Mouse (Mus musculus) CH12.LX (cell line): ENCODE results near the gene Abhd15. TPM values are rescaled to one million over a fixed set of nuclear protein-coding genes. Genes with fewer than 3 reads are reported as not detected.

Experiments
- DNase-seq: peaks from one replicate; pipeline ENCODE4 v3.0.0-alpha.2; 2013; ENCODE audit errors: extremely low read depth
- H3K27ac ChIP-seq: 2 replicates; pipeline ENCODE4 v1.5.1; 2012; ENCODE audit warnings: low read depth, mild to moderate bottlenecking, control low read depth, moderate library complexity; ENCODE audit not compliant: insufficient read depth
- H3K27me3 ChIP-seq: replicated peaks from 2 replicates; pipeline ENCODE3; 2012; ENCODE audit warnings: inconsistent platforms
- H3K36me3 ChIP-seq, 2 experiments: replicated peaks in 1 of 2; 2 replicates each; pipeline versions ENCODE3 to v1.6.1; 2012; ENCODE audit warnings: inconsistent platforms in 1 of 2, low read length in 1 of 2, mild to moderate bottlenecking in 1 of 2, mixed read lengths in 1 of 2, moderate library complexity in 1 of 2; ENCODE audit not compliant: control insufficient read depth in 1 of 2, insufficient read depth in 1 of 2
- H3K4me1 ChIP-seq, 2 experiments: 2 replicates each; pipeline ENCODE4 v1.6.1; 2012; ENCODE audit warnings: inconsistent platforms in 1 of 2, moderate library complexity in 1 of 2; ENCODE audit not compliant: insufficient read depth in 2 of 2, control insufficient read depth in 1 of 2
- H3K4me2 ChIP-seq: 2 replicates; pipeline ENCODE4 v1.6.1; 2012; ENCODE audit warnings: low read depth, mild to moderate bottlenecking, control low read depth; ENCODE audit not compliant: poor library complexity, insufficient read depth, severe bottlenecking
- H3K4me3 ChIP-seq, 3 experiments: fragments of 150-350 bp in 1 of 3; sonication (generic) in 1 of 3; replicated peaks in 1 of 3; 2 replicates each; pipeline versions ENCODE3 to v1.5.1; 2011 to 2012; ENCODE audit warnings: low read depth in 2 of 3, low read length in 2 of 3, mild to moderate bottlenecking in 2 of 3, moderate library complexity in 2 of 3, control low read depth in 1 of 3, improper control_type of control experiment in 1 of 3, inconsistent platforms in 1 of 3, mixed read lengths in 1 of 3; ENCODE audit not compliant: poor library complexity in 1 of 3
- H3K79me2 ChIP-seq: replicated peaks from 2 replicates; pipeline ENCODE4 v1.6.1; 2012; ENCODE audit warnings: mild to moderate bottlenecking, moderate library complexity; ENCODE audit not compliant: control insufficient read depth, poor library complexity, insufficient read depth, severe bottlenecking; ENCODE audit errors: extremely low read depth
- H3K9ac ChIP-seq: 2 replicates; pipeline ENCODE4 v1.6.1; 2012; ENCODE audit warnings: low read depth, mild to moderate bottlenecking, control low read depth, moderate library complexity; ENCODE audit not compliant: insufficient read depth
- H3K9me3 ChIP-seq: replicated peaks from 2 replicates; pipeline ENCODE3; 2012; ENCODE audit warnings: low read length, inconsistent platforms, mixed read lengths
- EP300 ChIP-seq: IDR thresholded peaks from 2 replicates; pipeline ENCODE4 v1.6.1; 2011; ENCODE audit warnings: low read length, improper control_type of control experiment
- ETS1 ChIP-seq: conservative IDR thresholded peaks from 2 replicates; pipeline ENCODE4 v1.6.1; 2012; ENCODE audit warnings: low read depth, mild to moderate bottlenecking, inconsistent platforms, low read length, improper control_type of control experiment, moderate library complexity
- GABPA ChIP-seq: IDR thresholded peaks from 2 replicates; pipeline ENCODE4 v1.6.1; 2012; ENCODE audit warnings: low read depth, low read length, improper control_type of control experiment, inconsistent platforms; ENCODE audit not compliant: insufficient replicate concordance
- IRF4 ChIP-seq: IDR thresholded peaks from 2 replicates; pipeline ENCODE4 v1.6.1; 2014; ENCODE audit warnings: low read depth, mild to moderate bottlenecking, inconsistent platforms, low read length, improper control_type of control experiment
- JUN ChIP-seq: IDR thresholded peaks from 2 replicates; pipeline ENCODE4 v1.6.1; 2011; ENCODE audit warnings: low read depth, mild to moderate bottlenecking, low read length, improper control_type of control experiment, moderate library complexity; ENCODE audit not compliant: insufficient read depth
- JUND ChIP-seq: conservative IDR thresholded peaks from 2 replicates; pipeline ENCODE4 v1.6.1; 2011; ENCODE audit warnings: low read depth, low read length, improper control_type of control experiment
- KAT2A ChIP-seq: IDR thresholded peaks from 2 replicates; pipeline ENCODE4 v1.6.1; 2012; ENCODE audit warnings: low read length, improper control_type of control experiment, inconsistent platforms; ENCODE audit not compliant: insufficient replicate concordance
- MAFK ChIP-seq: IDR thresholded peaks from 2 replicates; pipeline ENCODE4 v1.6.1; 2011; ENCODE audit warnings: low read length, improper control_type of control experiment; ENCODE audit not compliant: insufficient replicate concordance
- MAZ ChIP-seq: IDR thresholded peaks from 2 replicates; pipeline ENCODE4 v1.6.1; 2012; ENCODE audit warnings: low read depth, mild to moderate bottlenecking, inconsistent platforms, low read length, improper control_type of control experiment, moderate library complexity
- MEF2A ChIP-seq: IDR thresholded peaks from 2 replicates; pipeline ENCODE4 v1.6.1; 2014; ENCODE audit warnings: low read depth, mild to moderate bottlenecking, inconsistent platforms, low read length, improper control_type of control experiment, borderline replicate concordance
- MXI1 ChIP-seq: IDR thresholded peaks from 2 replicates; pipeline ENCODE4 v1.6.1; 2011; ENCODE audit warnings: mild to moderate bottlenecking, low read depth, low read length, improper control_type of control experiment
- MYC ChIP-seq: IDR thresholded peaks from 2 replicates; pipeline ENCODE4 v1.6.1; 2011; ENCODE audit warnings: low read depth, mild to moderate bottlenecking, improper control_type of control experiment, low read length
- NELFE ChIP-seq: IDR thresholded peaks from 2 replicates; pipeline ENCODE4 v1.6.1; 2011; ENCODE audit warnings: low read depth, low read length, improper control_type of control experiment
- NRF1 ChIP-seq: IDR thresholded peaks from 2 replicates; pipeline ENCODE4 v1.6.1; 2014; ENCODE audit warnings: low read depth, mild to moderate bottlenecking, inconsistent platforms, low read length, improper control_type of control experiment, moderate library complexity
- PAX5 ChIP-seq: IDR thresholded peaks from 2 replicates; pipeline ENCODE4 v1.6.1; 2012; ENCODE audit warnings: low read length, inconsistent platforms, mixed read lengths
- POLR2A ChIP-seq: IDR thresholded peaks from 2 replicates; pipeline ENCODE4 v1.6.1; 2011; ENCODE audit warnings: low read depth, mild to moderate bottlenecking, improper control_type of control experiment, low read length
- RAD21 ChIP-seq: IDR thresholded peaks from 2 replicates; pipeline ENCODE4 v1.6.1; 2011; ENCODE audit warnings: low read depth, mild to moderate bottlenecking, low read length, improper control_type of control experiment, moderate library complexity
- TBP ChIP-seq: conservative IDR thresholded peaks from 2 replicates; pipeline ENCODE4 v1.6.1; 2011; ENCODE audit warnings: low read depth, low read length, improper control_type of control experiment
- UBTF ChIP-seq: IDR thresholded peaks from 2 replicates; pipeline ENCODE4 v1.6.1; 2012; ENCODE audit warnings: low read depth, mild to moderate bottlenecking, inconsistent platforms, low read length, improper control_type of control experiment, moderate library complexity
- USF2 ChIP-seq: conservative IDR thresholded peaks from 2 replicates; pipeline ENCODE4 v1.6.1; 2011; ENCODE audit warnings: low read depth, low read length, improper control_type of control experiment
- ZC3H11A ChIP-seq: IDR thresholded peaks from 2 replicates; pipeline ENCODE4 v1.6.1; 2012; ENCODE audit warnings: low read depth, mild to moderate bottlenecking, inconsistent platforms, low read length, improper control_type of control experiment
- ZKSCAN1 ChIP-seq: IDR thresholded peaks from 2 replicates; pipeline ENCODE4 v1.6.1; 2012; ENCODE audit warnings: low read depth, inconsistent platforms, low read length, improper control_type of control experiment, borderline replicate concordance
- ZMIZ1 ChIP-seq: IDR thresholded peaks from 2 replicates; pipeline ENCODE4 v1.6.1; 2012; ENCODE audit warnings: low read depth, mild to moderate bottlenecking, inconsistent platforms, low read length, improper control_type of control experiment
- dilution Hi-C: fragments of 300-500 bp; cut with MboI; formaldehyde crosslinking; loops from 2 replicates; pipeline ENCODE4 v1.14.3; 2020; ENCODE audit warnings: low sequenced_read_pairs; ENCODE audit not compliant: extremely low pct_unique_long_range_greater_than_20kb, extremely low pct_ligation_motif_present
- in situ Hi-C: fragments of 300-500 bp; cut with MboI; formaldehyde crosslinking; loops from 3 replicates; pipeline ENCODE4 v1.14.3; 2019; ENCODE audit warnings: low sequenced_read_pairs, low pct_ligation_motif_present, low pct_unique_long_range_greater_than_20kb, mixed read lengths
- polyA plus RNA-seq: library from polyadenylated mRNA; unstranded; fragments of >175 nt; gene quantifications from 2 replicates; pipeline ENCODE4 v1.2.1, GENCODE M21; 2012; ENCODE audit warnings: low read depth; ENCODE audit not compliant: insufficient read length
- total RNA-seq, 2 experiments: library from RNA; depleted of rRNA; stranded (reverse); fragments of 300-350 nt in 1 of 2; fragments of >200 nt in 1 of 2; gene quantifications; 2 replicates each; pipeline ENCODE4 v1.2.3; 2012 to 2014

The Abhd15 gene
- total and polyA plus RNA-seq, 3 experiments, result 0.11 to 0.38 (median 0.23) TPM

DNA sequence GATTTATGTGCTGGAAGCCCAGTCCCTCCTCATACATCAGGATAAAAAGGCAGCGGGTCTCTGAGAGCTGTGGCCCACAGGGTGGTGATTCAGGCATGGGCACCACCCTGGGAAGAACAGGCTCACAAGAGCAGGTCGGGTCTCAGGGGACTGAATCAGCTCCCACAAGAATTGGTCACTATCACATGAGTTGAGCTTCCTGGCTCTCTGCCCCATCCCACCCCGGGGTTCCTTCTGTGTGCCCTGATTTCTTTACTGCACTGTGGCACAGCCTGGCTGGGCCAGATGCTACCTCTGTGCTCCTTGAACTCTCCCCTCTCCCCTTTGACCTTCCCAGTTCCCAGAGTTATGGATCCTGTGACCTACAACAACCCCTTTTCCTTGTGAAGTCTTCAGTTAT, 31.9 kb upstream of the Abhd15 start:
- H3K4me1 ChIP-seq, result peaks cover 0 to 7% of the 10 kb centered on the region in 2 experiments; a peak in 1 of 4 replicates

DNA sequence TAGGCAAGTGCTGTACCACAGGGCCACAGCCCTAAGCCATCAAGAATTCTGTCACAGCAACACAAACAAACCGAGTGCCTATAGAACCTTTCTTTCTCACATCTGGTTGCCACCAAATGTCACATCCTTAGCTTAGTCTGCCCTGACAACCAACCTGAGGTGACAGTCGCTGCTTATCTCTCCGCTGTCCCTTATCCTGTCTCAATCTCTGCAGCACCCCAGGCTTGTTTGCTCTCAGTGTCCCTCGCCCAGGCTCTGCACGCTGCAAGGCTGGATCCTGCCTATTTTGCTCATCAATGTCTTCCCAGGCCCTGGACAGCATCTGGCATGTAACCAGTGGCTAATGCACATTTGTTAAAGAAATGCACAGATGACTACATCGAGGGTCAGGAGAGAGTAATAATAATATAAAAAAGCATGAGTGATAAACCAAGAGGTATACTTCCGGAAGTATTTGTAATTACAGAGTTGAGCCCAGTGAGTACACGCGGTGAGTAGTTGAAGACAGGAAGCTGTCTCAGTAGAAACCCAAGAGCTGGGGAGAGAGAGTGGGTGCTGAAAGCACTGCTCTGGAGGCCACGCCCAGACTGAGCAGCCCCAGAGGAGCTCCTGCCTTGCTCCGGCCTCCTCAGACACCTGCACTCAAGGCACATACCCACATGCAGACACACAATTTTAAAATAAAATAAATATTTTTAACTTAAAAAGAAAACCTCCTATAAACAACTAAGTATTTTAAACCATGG, 31.2 kb upstream of the Abhd15 start:
- H3K36me3 ChIP-seq, result no peaks in the 10 kb centered on the region
- H3K4me3 ChIP-seq, result no peak overlapping the region
- H3K27ac ChIP-seq, result no peak overlapping the region
- DNase-seq, result no peak
- H3K9me3 ChIP-seq, result no peaks in the 10 kb centered on the region
- H3K79me2 ChIP-seq, result no peaks in the 10 kb centered on the region
- no peak overlapping the region for H3K4me2 ChIP-seq
- peaks cover 0 to 7% of the 10 kb centered on the region in 2 experiments; a peak in 1 of 4 replicates for H3K4me1 ChIP-seq
- dilution Hi-C loops, result no loop called here
- H3K9ac ChIP-seq, result no peak overlapping the region
- TF ChIP-seq RAD21 (no peak), NRF1 (no peak), MEF2A (no peak), USF2 (no peak), UBTF (no peak), MXI1 (no peak), NELFE (no peak), KAT2A (no peak), JUND (no peak)
- in situ Hi-C loops, result no loop called here
- peaks cover 29% of the 10 kb centered on the region for H3K27me3 ChIP-seq

More for the DNA sequence above, 31.9 kb upstream of the Abhd15 start:
- H3K27ac ChIP-seq, result no peak overlapping the region
- no peaks in the 10 kb centered on the region for H3K36me3 ChIP-seq
- no peak overlapping the region for H3K9ac ChIP-seq
- DNase-seq, result no peak
- TF ChIP-seq JUND, result no peak
- H3K9me3 ChIP-seq, result no peaks in the 10 kb centered on the region
- no peaks in the 10 kb centered on the region for H3K79me2 ChIP-seq
- no peak overlapping the region for H3K4me3 ChIP-seq
- dilution Hi-C loops (no loop called here), in situ Hi-C loops (no loop called here)
- H3K27me3 ChIP-seq, result peaks cover 23% of the 10 kb centered on the region
- no peak overlapping the region for H3K4me2 ChIP-seq

DNA sequence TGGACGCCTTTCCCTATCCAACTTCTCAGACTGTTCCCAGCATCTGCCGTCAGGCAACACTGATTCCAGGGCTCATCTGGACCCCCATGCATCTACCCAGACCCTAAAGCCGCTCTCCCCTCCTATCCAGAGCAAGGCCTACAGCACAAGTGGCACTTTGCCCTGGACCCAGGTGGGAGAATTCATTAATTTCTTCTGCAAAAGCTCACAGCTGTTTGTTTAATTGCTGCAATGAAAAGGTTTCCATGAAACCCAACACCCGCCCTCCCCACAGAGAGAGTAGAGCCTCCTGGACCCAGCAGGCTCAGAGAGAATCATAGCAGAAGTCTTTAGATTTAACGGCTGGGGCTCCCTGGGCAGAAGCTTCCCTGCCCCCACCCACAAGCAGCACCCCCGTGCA, 29.7 kb upstream of the Abhd15 start:
- dilution Hi-C loops, result no loop called here
- peaks cover 6 to 17% of the 10 kb centered on the region in 2 experiments; a peak in 3 of 4 replicates for H3K4me1 ChIP-seq
- in situ Hi-C loops, result no loop called here
- no peaks in the 10 kb centered on the region for H3K9me3 ChIP-seq
- no peak overlapping the region for H3K4me3 ChIP-seq
- H3K27ac ChIP-seq, result no peak overlapping the region
- no peak overlapping the region for H3K9ac ChIP-seq
- H3K79me2 ChIP-seq, result no peaks in the 10 kb centered on the region
- TF ChIP-seq RAD21 (no peak), ZKSCAN1 (no peak), MAZ (no peak), JUN (no peak), GABPA (no peak), KAT2A (no peak), PAX5 (no peak), MYC (no peak), MXI1 (no peak), ZC3H11A (no peak), IRF4 (no peak), TBP (no peak), POLR2A (no peak), ZMIZ1 (no peak), ETS1 (no peak), MEF2A (no peak), EP300 (no peak), NRF1 (no peak), JUND (no peak), MAFK (no peak)
- peaks cover 43% of the 10 kb centered on the region for H3K27me3 ChIP-seq
- no peak overlapping the region for H3K4me2 ChIP-seq
- DNase-seq, result no peak
- H3K36me3 ChIP-seq, result no peaks in the 10 kb centered on the region
